Mouse (Mus musculus) liver, postnatal 0 days (tissue): Measurements from ENCODE around the gene Gpr50. TPM values are rescaled to one million over a fixed set of nuclear protein-coding genes. Genes with fewer than 3 reads are reported as not detected.

ENCODE experiments used
- ATAC-seq: fragments of 200-750 bp; cut with Nextera tagmentation; 2 replicates; pipeline ENCODE4 v1.8.0; 2017; ENCODE audit warnings: mild to moderate bottlenecking, moderate library complexity
- DNase-seq: peaks from one replicate; pipeline ENCODE4 v3.0.0-alpha.2; 2016
- H3K27ac ChIP-seq: fragments of 300-500 bp; sonication (generic); 2 replicates; pipeline ENCODE4 v1.5.1; 2014; ENCODE audit warnings: antibody characterized with exemption, moderate library complexity, mild to moderate bottlenecking, low read depth
- H3K27me3 ChIP-seq: fragments of 300-500 bp; sonication (generic); 2 replicates; pipeline ENCODE4 v1.6.1; 2014; ENCODE audit warnings: low read length, control low read depth, mixed read lengths; ENCODE audit not compliant: insufficient read depth
- H3K36me3 ChIP-seq: fragments of 300-500 bp; sonication (generic); replicated peaks from 2 replicates; pipeline ENCODE4 v1.6.1; 2014; ENCODE audit warnings: mild to moderate bottlenecking, control low read depth, low read length, moderate library complexity, mixed read lengths; ENCODE audit not compliant: insufficient read depth
- H3K4me1 ChIP-seq: fragments of 300-500 bp; sonication (generic); 2 replicates; pipeline ENCODE4 v1.6.1; 2014; ENCODE audit warnings: antibody characterized with exemption, mild to moderate bottlenecking, control low read depth; ENCODE audit not compliant: insufficient read depth
- H3K4me2 ChIP-seq: fragments of 300-500 bp; sonication (generic); 2 replicates; pipeline ENCODE4 v1.6.1; 2014; ENCODE audit warnings: low read depth, mild to moderate bottlenecking, low read length, moderate library complexity, mixed read lengths
- H3K4me3 ChIP-seq: fragments of 300-500 bp; sonication (generic); 2 replicates; pipeline ENCODE4 v1.5.1; 2014; ENCODE audit warnings: low read depth, low read length
- H3K9ac ChIP-seq: fragments of 300-500 bp; sonication (generic); replicated peaks from 2 replicates; pipeline ENCODE4 v1.6.1; 2014; ENCODE audit warnings: mild to moderate bottlenecking, moderate library complexity
- H3K9me3 ChIP-seq: fragments of 300-500 bp; sonication (generic); 2 replicates; pipeline ENCODE4 v1.6.1; 2016; ENCODE audit warnings: mild to moderate bottlenecking, control low read depth, low read length, mixed read lengths
- CTCF ChIP-seq: sonication (generic); IDR thresholded peaks from 2 replicates; pipeline ENCODE4 v1.5.1; 2016; ENCODE audit warnings: antibody characterized with exemption, low read depth
- EP300 ChIP-seq: IDR thresholded peaks from 2 replicates; pipeline ENCODE4 v1.6.1; 2016; ENCODE audit warnings: antibody characterized with exemption, low read depth, mild to moderate bottlenecking
- WGBS: fragments of 180-500 bp; shearing (Covaris S2); extraction: QIAGEN DNeasy Blood & Tissue Kit; methylation state at CpG from one replicate; pipeline ENCODE4 v1.1.7; 2014; ENCODE audit not compliant: insufficient replicate concordance; 5-methylcytosine and 5-hydroxymethylcytosine counted together
- polyA plus RNA-seq: library from polyadenylated mRNA; unstranded; fragments of >200 nt; fragmentation: Nextera tagmentation; extraction: Ambion mirVana; gene quantifications from 2 replicates; pipeline ENCODE4 v1.2.1, GENCODE M21; 2015

The Gpr50 gene
- polyA plus RNA-seq: not detected in 2 replicates

DNA sequence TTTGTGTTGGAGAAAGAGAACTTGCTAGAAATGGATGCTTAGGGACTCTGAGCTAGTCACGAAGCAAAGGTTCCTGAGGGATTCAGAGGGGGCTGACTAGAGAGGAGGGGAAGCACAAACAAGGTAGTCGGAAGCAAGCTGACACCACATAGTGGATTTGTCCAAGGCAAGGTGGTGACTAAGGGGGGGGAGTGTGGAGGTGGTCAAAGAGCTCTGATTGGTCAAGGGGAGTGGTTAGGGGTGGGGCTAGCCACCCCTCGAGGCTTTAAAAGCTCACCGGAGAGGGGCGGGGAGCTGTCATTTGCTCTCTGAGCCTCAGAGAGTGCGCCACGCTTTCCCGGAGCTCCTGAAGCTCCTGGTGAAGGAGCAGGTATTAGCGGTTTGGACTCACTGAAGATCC lies at the start of gene Gpr50:
Gpr50 (plus strand) TSS at position 294 of the 400 bp plus-strand sequence.
- no peaks in the 10 kb centered on the region for H3K9me3 ChIP-seq
- no peaks in the 10 kb centered on the region for H3K4me1 ChIP-seq
- peak within 1 kb of the TSS; percentile 47; the same call in 1 of the 2 replicates for H3K4me2 ChIP-seq
- peaks cover 62% of the 10 kb centered on the region for H3K27me3 ChIP-seq
- ATAC-seq (no peak), DNase-seq (no peak)
- H3K36me3 ChIP-seq: no peaks in the 10 kb centered on the region
- H3K9ac ChIP-seq: no peak within 1 kb of the TSS
- H3K4me3 ChIP-seq: peak within 1 kb of the TSS; percentile 31; the same call in 1 of the 2 replicates
- TF ChIP-seq CTCF (no peak), EP300 (no peak)
- H3K27ac ChIP-seq: no peak within 1 kb of the TSS
- 23% methylated on average over 9 of the region's 9 CpGs for WGBS

GRCm38 (mm10) chrX:71622286-71622685 lies 41.2 kb upstream of the Gpr50 start:
- H3K4me1 ChIP-seq: no peaks in the 10 kb centered on the region
- TF ChIP-seq EP300 (no peak), CTCF (no peak)
- H3K27ac ChIP-seq: no peak overlapping the region
- H3K9ac ChIP-seq: no peak overlapping the region
- WGBS: 47% methylated on average over 1 of the region's 1 CpGs
- H3K9me3 ChIP-seq: no peaks in the 10 kb centered on the region
- DNase-seq (no peak), ATAC-seq (no peak)
- no peaks in the 10 kb centered on the region; the same call in 1 of the 2 replicates for H3K27me3 ChIP-seq
- no peaks in the 10 kb centered on the region for H3K36me3 ChIP-seq
- no peak overlapping the region for H3K4me2 ChIP-seq
- H3K4me3 ChIP-seq: no peak overlapping the region

GRCm38 (mm10) chrX:71623843-71624242 lies 39.6 kb upstream of the Gpr50 start:
- no peak overlapping the region for H3K4me3 ChIP-seq
- 10% methylated on average over 1 of the region's 1 CpGs for WGBS
- no peaks in the 10 kb centered on the region for H3K9me3 ChIP-seq
- DNase-seq (peak; percentile 27), ATAC-seq (no peak)
- no peaks in the 10 kb centered on the region for H3K4me1 ChIP-seq
- H3K9ac ChIP-seq: no peak overlapping the region
- TF ChIP-seq CTCF (peak; percentile 66), EP300 (no peak)
- H3K27ac ChIP-seq: no peak overlapping the region
- no peaks in the 10 kb centered on the region; the same call in 1 of the 2 replicates for H3K27me3 ChIP-seq
- no peak overlapping the region for H3K4me2 ChIP-seq
- no peaks in the 10 kb centered on the region for H3K36me3 ChIP-seq

GRCm38 (mm10) chrX:71628306-71628705 lies 35.2 kb upstream of the Gpr50 start:
- Histone ChIP-seq H3K27me3 (no peaks in the 10 kb centered on the region; the same call in 1 of the 2 replicates), H3K9me3 (no peaks in the 10 kb centered on the region), H3K4me3 (no peak overlapping the region), H3K4me2 (no peak overlapping the region), H3K4me1 (no peaks in the 10 kb centered on the region), H3K27ac (no peak overlapping the region), H3K36me3 (no peaks in the 10 kb centered on the region), H3K9ac (no peak overlapping the region)
- ATAC-seq: no peak
- peak; percentile 41 for DNase-seq
- WGBS: 10% methylated on average over 4 of the region's 4 CpGs
- TF ChIP-seq EP300 (no peak), CTCF (peak; percentile 69)

DNA sequence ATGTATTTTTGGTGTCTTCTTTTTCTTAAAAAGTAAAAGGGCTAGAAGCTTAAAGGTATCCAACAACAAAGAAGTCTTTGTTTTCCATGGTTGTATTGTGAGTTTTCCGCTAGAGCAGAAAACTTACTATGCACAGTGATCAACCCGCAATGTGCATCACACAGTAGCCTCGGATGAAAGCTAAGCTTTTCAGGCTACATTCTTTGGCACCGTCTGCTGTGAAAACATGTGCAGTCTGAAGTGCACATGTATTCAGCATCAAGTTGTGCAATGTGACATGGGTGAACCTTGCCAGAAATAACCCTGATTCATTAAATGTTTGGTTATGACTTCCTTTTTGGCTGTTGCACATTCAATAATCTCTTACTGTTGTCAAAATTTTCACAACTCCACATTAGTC lies 32.8 kb upstream of the Gpr50 start:
- no peak for ATAC-seq
- Histone ChIP-seq H3K27me3 (no peaks in the 10 kb centered on the region), H3K36me3 (no peaks in the 10 kb centered on the region), H3K9ac (no peak overlapping the region), H3K27ac (no peak overlapping the region), H3K4me3 (no peak overlapping the region), H3K4me1 (no peaks in the 10 kb centered on the region), H3K4me2 (no peak overlapping the region), H3K9me3 (no peaks in the 10 kb centered on the region)
- WGBS: 64% methylated on average over 4 of the region's 4 CpGs
- TF ChIP-seq CTCF (no peak), EP300 (no peak)
- no peak for DNase-seq

- WGBS: 40% methylated on average over 1 of the region's 1 CpGs
- TF ChIP-seq EP300: no peak
- no peak for TF ChIP-seq CTCF
- ATAC-seq: no peak
Measured at GRCm38 (mm10) chrX:71631130-71631529, 32.3 kb upstream of the Gpr50 start.

GRCm38 (mm10) chrX:71647958-71648357 lies 15.5 kb upstream of the Gpr50 start:
- H3K27ac ChIP-seq: no peak overlapping the region
- H3K4me2 ChIP-seq: no peak overlapping the region
- TF ChIP-seq EP300 (no peak), CTCF (peak; percentile 81)
- DNase-seq: peak; percentile 42
- no peaks in the 10 kb centered on the region for H3K9me3 ChIP-seq
- WGBS: 2% methylated on average over 6 of the region's 6 CpGs
- ATAC-seq: no peak
- no peaks in the 10 kb centered on the region for H3K4me1 ChIP-seq
- no peaks in the 10 kb centered on the region for H3K36me3 ChIP-seq
- no peaks in the 10 kb centered on the region for H3K27me3 ChIP-seq
- H3K9ac ChIP-seq: no peak overlapping the region
- H3K4me3 ChIP-seq: no peak overlapping the region

More at GRCm38 (mm10) chrX:71631130-71631529, 32.3 kb upstream of the Gpr50 start:
- no peak overlapping the region for H3K4me2 ChIP-seq
- no peaks in the 10 kb centered on the region for H3K36me3 ChIP-seq
- H3K4me3 ChIP-seq: no peak overlapping the region
- H3K4me1 ChIP-seq: no peaks in the 10 kb centered on the region
- no peaks in the 10 kb centered on the region for H3K9me3 ChIP-seq
- H3K9ac ChIP-seq: no peak overlapping the region
- H3K27me3 ChIP-seq: no peaks in the 10 kb centered on the region
- DNase-seq: no peak
- H3K27ac ChIP-seq: no peak overlapping the region
